Mouse (Mus musculus): Measurements from ENCODE around the gene Sept6. TPM values are rescaled to one million over a fixed set of nuclear protein-coding genes. Genes with fewer than 3 reads are reported as not detected.

Gene Sept6
- total and polyA plus RNA-seq, 2 experiments: 0.55 to 1.2 TPM

DNA sequence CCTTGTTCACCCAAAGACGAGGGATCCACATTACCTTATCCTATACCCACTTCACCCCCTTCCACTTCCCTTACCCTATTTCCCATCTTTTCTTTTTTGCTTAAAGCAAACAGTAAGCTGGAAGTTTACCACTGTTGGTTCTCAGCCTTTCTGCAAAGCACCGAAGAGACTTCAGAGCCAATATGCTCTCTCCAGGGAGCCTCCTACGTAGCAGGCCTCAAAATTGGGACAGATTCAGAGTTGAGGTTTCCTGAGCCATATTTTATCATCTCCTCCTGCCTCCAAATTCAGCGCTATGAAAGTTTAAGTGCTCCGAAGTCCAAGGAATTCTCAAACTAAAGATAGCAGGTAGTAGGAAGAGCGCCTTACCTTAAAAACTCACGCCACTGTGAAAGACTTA lies 14.6 kb downstream of the Sept6 start:
- no peak for DNase-seq (ENCODE audit: extremely low read depth, low read depth, low spot score)
- 95% methylated on average over 7 of the region's 7 CpGs for WGBS

DNA sequence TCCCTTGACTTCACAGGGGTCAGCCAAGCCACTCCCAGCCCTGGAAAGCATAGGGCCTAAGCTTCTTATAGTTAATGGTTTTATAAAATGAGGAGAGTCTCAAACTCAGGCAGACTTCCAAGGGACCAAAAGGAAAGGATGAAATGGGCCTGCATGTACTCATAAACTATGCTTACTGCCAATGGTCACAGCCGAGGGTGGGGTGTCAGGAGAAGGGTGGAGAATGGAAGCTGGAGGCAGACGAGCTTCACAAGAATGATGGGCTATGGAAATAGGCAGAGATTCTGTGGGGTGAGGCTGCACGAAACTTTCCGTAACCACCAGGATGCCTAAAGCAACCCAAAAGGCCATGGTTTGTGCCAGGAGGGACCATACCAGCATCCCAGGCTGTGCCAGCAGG lies 15.3 kb downstream of the Sept6 start:
- WGBS: 90% methylated on average over 4 of the region's 4 CpGs
- H3K27ac ChIP-seq (replicated peaks; ENCODE audit: insufficient read depth, low read depth, low read length): no peak overlapping the region
- peaks cover 1% of the 10 kb centered on the region; the same call in 1 of the 2 replicates for H3K4me1 ChIP-seq (ENCODE audit: control insufficient read depth, insufficient read depth, low read length)
- H3K79me2 ChIP-seq (ENCODE audit: control insufficient read depth, insufficient read depth, low read length): no peaks in the 10 kb centered on the region
- no peaks in the 10 kb centered on the region for H3K27me3 ChIP-seq (ENCODE audit: control insufficient read depth, insufficient read depth, low read length)
- H3K9ac ChIP-seq (ENCODE audit: low read depth, low read length): no peak overlapping the region
- no peak overlapping the region for H3K4me3 ChIP-seq (ENCODE audit: insufficient read depth, low read depth, low read length)
- TF ChIP-seq CTCF (IDR thresholded peaks at IDR 0.05; ENCODE audit: low read depth, low read length) (no peak), POLR2A (IDR thresholded peaks at IDR 0.05; ENCODE audit: extremely low read depth, insufficient read depth, low read length) (no peak)
- DNase-seq (ENCODE audit: extremely low read depth, low read depth, low spot score): no peak
- H3K36me3 ChIP-seq (ENCODE audit: control insufficient read depth, insufficient read depth, low read length): no peaks in the 10 kb centered on the region

More for the DNA sequence above, 14.6 kb downstream of the Sept6 start:
- no peak overlapping the region for H3K4me3 ChIP-seq (ENCODE audit: insufficient read depth, low read depth, low read length)
- H3K4me1 ChIP-seq (ENCODE audit: control insufficient read depth, insufficient read depth, low read length): peaks cover 1% of the 10 kb centered on the region; the same call in 1 of the 2 replicates
- TF ChIP-seq POLR2A (IDR thresholded peaks at IDR 0.05; ENCODE audit: extremely low read depth, insufficient read depth, low read length) (no peak), CTCF (IDR thresholded peaks at IDR 0.05; ENCODE audit: low read depth, low read length) (no peak)
- no peaks in the 10 kb centered on the region for H3K79me2 ChIP-seq (ENCODE audit: control insufficient read depth, insufficient read depth, low read length)
- no peak overlapping the region for H3K27ac ChIP-seq (replicated peaks; ENCODE audit: insufficient read depth, low read depth, low read length)
- H3K27me3 ChIP-seq (ENCODE audit: control insufficient read depth, insufficient read depth, low read length): no peaks in the 10 kb centered on the region
- H3K9ac ChIP-seq (ENCODE audit: low read depth, low read length): no peak overlapping the region
- no peaks in the 10 kb centered on the region for H3K36me3 ChIP-seq (ENCODE audit: control insufficient read depth, insufficient read depth, low read length)

DNA sequence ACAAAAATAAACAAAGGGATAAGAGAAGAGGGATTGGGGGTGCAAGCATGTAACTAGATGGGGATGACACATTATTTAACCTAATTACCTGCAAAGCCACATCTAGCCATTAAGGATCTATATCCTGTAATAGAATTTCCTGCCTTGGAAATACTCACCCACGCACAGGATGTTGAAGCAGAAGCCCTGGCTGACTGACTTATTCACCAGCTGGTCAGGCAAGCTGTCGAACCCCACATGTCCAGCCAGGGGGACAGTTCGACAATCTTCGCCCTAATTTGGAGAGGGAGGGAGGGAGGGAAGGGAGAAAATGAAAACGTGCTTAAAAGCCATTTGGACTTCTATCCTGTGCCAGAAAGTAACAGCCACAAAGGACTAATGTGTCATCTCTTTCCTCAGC lies 16.7 kb downstream of the Sept6 start:
- no peak for DNase-seq (ENCODE audit: extremely low read depth, low read depth, low spot score)
- no peak overlapping the region for H3K4me3 ChIP-seq (ENCODE audit: insufficient read depth, low read depth, low read length)
- H3K27ac ChIP-seq (replicated peaks; ENCODE audit: insufficient read depth, low read depth, low read length): no peak overlapping the region
- no peak for TF ChIP-seq POLR2A (IDR thresholded peaks at IDR 0.05; ENCODE audit: extremely low read depth, insufficient read depth, low read length)
- TF ChIP-seq CTCF (IDR thresholded peaks at IDR 0.05; ENCODE audit: low read depth, low read length): no peak
- no peak overlapping the region for H3K9ac ChIP-seq (ENCODE audit: low read depth, low read length)
- WGBS: 73% methylated on average over 4 of the region's 5 CpGs
- H3K4me1 ChIP-seq (ENCODE audit: control insufficient read depth, insufficient read depth, low read length): peaks cover 1% of the 10 kb centered on the region; the same call in 1 of the 2 replicates
- no peaks in the 10 kb centered on the region for H3K27me3 ChIP-seq (ENCODE audit: control insufficient read depth, insufficient read depth, low read length)
- no peaks in the 10 kb centered on the region for H3K79me2 ChIP-seq (ENCODE audit: control insufficient read depth, insufficient read depth, low read length)
- no peaks in the 10 kb centered on the region for H3K36me3 ChIP-seq (ENCODE audit: control insufficient read depth, insufficient read depth, low read length)

DNA sequence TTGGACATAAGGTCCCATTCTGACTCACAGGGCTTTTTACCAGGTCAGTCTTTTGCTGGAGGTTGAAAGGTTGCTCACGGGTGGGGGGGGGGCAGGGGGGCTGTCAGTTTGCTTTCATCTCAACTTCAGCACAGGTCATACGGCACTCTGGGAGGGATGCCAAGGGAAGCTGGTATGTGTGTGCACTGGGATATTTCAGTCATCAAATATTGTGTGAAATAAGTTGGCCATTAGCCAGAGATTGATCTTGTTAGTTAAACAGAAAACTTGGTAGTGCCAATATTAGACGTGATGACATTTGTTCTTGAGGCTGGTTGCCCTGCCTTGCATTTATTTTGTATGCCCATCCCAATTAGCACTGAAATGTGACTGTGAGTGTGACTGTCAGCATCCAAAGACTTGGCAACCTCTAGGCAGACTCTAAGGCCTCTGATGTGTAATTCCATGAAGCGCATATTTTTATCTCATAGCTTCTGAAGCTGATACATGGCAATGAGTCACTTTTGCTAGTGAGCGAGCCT lies 18.6 kb downstream of the Sept6 start:
- Histone ChIP-seq H3K9ac (ENCODE audit: low read depth, low read length) (no peak overlapping the region), H3K79me2 (ENCODE audit: control insufficient read depth, insufficient read depth, low read length) (no peaks in the 10 kb centered on the region), H3K36me3 (ENCODE audit: control insufficient read depth, insufficient read depth, low read length) (no peaks in the 10 kb centered on the region), H3K27me3 (ENCODE audit: control insufficient read depth, insufficient read depth, low read length) (no peaks in the 10 kb centered on the region), H3K4me3 (ENCODE audit: insufficient read depth, low read depth, low read length) (no peak overlapping the region), H3K4me1 (ENCODE audit: control insufficient read depth, insufficient read depth, low read length) (peaks cover 1% of the 10 kb centered on the region; the same call in 1 of the 2 replicates), H3K27ac (replicated peaks; ENCODE audit: insufficient read depth, low read depth, low read length) (no peak overlapping the region)
- TF ChIP-seq CTCF (IDR thresholded peaks at IDR 0.05; ENCODE audit: low read depth, low read length) (no peak), POLR2A (IDR thresholded peaks at IDR 0.05; ENCODE audit: extremely low read depth, insufficient read depth, low read length) (no peak)
- 21% methylated on average over 5 of the region's 5 CpGs for WGBS
- DNase-seq (ENCODE audit: extremely low read depth, low read depth, low spot score): peak; percentile 91

DNA sequence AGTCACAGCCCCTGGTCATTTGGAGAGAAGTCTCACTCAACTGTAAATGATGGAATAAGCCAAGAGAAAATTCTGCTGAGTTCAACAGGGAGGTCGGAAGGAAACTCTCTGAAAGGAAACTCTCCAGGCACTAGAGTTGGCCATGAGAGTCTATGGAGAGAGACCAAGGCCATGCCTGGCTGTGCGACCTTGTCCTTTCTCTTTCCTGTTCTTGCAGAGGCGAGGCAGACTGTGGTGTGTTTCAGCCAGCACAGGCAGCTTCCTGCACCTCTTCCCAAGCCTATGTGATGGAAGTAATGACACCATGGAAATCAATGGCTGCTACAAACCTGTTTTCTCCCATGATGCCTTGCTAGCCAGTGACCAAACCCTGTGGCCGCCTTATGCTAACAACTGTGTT lies 20.4 kb downstream of the Sept6 start:
- no peaks in the 10 kb centered on the region for H3K27me3 ChIP-seq (ENCODE audit: control insufficient read depth, insufficient read depth, low read length)
- TF ChIP-seq POLR2A (IDR thresholded peaks at IDR 0.05; ENCODE audit: extremely low read depth, insufficient read depth, low read length): no peak
- no peak for TF ChIP-seq CTCF (IDR thresholded peaks at IDR 0.05; ENCODE audit: low read depth, low read length)
- peaks cover 1% of the 10 kb centered on the region; the same call in 1 of the 2 replicates for H3K4me1 ChIP-seq (ENCODE audit: control insufficient read depth, insufficient read depth, low read length)
- 60% methylated on average over 4 of the region's 4 CpGs for WGBS
- no peak for DNase-seq (ENCODE audit: extremely low read depth, low read depth, low spot score)
- H3K36me3 ChIP-seq (ENCODE audit: control insufficient read depth, insufficient read depth, low read length): no peaks in the 10 kb centered on the region
- H3K9ac ChIP-seq (ENCODE audit: low read depth, low read length): no peak overlapping the region
- H3K79me2 ChIP-seq (ENCODE audit: control insufficient read depth, insufficient read depth, low read length): no peaks in the 10 kb centered on the region
- no peak overlapping the region for H3K27ac ChIP-seq (replicated peaks; ENCODE audit: insufficient read depth, low read depth, low read length)
- no peak overlapping the region for H3K4me3 ChIP-seq (ENCODE audit: insufficient read depth, low read depth, low read length)

DNA sequence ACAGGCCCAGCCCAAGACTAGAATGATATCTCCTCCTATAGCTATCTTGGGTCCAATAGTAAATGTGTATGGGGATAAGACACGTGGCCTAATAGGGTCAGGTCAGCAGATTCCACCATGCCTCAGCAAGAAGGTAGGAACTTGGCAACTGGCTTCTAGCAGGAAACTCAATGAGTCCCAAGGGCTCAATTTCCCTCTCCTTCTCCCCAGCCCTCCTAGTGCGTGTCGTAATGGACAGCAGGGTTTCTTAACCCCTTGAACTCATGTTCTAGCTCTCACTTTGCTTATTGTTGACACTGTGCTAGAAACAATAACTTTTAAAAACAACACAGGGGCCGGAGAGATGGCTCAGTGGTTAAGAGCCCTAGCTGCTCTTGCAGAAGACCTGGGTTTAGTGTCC lies 22.1 kb downstream of the Sept6 start:
- H3K79me2 ChIP-seq (ENCODE audit: control insufficient read depth, insufficient read depth, low read length): no peaks in the 10 kb centered on the region
- no peak overlapping the region for H3K27ac ChIP-seq (replicated peaks; ENCODE audit: insufficient read depth, low read depth, low read length)
- H3K27me3 ChIP-seq (ENCODE audit: control insufficient read depth, insufficient read depth, low read length): no peaks in the 10 kb centered on the region
- TF ChIP-seq CTCF (IDR thresholded peaks at IDR 0.05; ENCODE audit: low read depth, low read length): no peak
- TF ChIP-seq POLR2A (IDR thresholded peaks at IDR 0.05; ENCODE audit: extremely low read depth, insufficient read depth, low read length): no peak
- H3K9ac ChIP-seq (ENCODE audit: low read depth, low read length): no peak overlapping the region
- no peaks in the 10 kb centered on the region for H3K36me3 ChIP-seq (ENCODE audit: control insufficient read depth, insufficient read depth, low read length)
- no peak overlapping the region for H3K4me3 ChIP-seq (ENCODE audit: insufficient read depth, low read depth, low read length)
- DNase-seq (ENCODE audit: extremely low read depth, low read depth, low spot score): no peak
- WGBS: 85% methylated on average over 4 of the region's 4 CpGs
- peaks cover 1% of the 10 kb centered on the region; the same call in 1 of the 2 replicates for H3K4me1 ChIP-seq (ENCODE audit: control insufficient read depth, insufficient read depth, low read length)
